Mouse (Mus musculus): ENCODE measurements around the gene Ttc28.

Ttc28 gene

DNA sequence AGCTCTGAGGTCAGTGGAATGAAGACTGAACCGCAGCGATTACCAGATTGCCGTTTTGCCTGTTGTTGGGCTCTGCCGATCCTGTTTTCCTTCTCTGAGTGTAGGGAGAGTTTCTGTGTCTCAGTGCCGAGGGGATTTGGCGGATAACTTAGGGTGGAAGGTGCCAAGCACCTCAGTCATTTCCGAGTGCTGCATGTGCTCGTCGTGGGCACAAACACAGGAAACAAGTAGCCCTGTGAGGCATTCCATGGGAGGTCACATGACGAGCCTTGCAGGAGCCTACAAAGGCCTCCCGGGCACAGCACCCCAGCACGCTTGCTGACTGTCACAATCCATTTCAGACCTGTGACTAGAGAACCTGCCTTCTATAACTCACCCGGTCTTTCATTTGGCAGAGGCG lies 260.0 kb downstream of the Ttc28 start:
- DNase-seq, result no peak

DNA sequence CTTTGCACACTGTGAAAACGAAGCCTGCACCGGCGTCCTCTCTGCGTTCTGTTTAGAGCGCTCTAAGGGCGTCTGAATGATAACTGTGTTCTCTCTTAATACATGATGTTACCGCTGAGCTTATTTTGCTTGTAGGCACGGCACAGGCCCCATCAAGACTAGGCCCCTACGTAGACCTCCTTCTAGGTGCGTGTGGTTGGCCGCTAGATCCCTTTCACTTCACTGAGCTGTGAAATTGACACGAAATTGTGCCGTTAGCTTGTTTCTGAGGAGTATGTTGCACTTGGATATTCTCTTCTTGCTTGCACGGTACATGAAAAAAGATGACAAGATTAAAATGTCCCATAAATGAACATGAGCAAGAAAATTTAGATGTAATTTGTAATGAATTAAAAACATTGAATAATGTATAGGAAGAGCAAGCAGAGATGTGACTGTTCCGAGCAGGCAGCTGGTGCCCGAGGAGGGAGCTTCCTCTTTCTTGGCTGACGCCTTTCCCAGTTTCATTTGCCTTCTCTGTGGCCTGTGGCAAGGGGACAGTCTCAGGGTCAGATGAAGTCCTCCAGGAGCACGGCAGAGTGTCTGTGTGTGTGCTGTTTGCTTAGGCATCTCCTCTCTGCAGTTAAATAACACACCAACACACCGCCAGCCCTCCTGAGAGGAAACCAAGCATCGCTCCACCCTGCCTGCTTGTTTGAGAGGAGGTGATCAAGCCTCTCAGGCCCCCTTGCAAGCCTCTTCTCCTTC lies 261.7 kb downstream of the Ttc28 start:
- peak; percentile 54 for DNase-seq

- no peak for DNase-seq
These were observed 263.2 kb downstream of the Ttc28 start for GRCm38 (mm10) chr5:111142837-111143236.

DNA sequence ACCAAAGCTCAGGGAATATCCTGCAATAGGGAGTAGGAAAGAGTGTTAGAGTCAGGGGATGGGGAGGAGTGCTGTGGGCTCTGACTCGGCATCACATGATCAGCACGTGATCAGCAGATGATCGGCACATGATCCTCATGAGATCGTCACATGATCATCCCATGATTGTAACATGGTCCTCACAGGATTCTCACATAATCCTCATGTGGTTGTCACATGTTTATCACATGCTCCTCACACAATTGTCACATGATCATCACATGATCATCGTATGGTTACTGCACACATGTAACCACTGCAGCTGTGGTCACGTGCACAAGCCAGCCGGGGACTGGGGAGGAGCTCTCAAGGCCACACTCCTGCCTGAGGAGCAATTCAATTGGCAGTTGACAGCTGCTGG lies 264.8 kb downstream of the Ttc28 start:
- no peak for DNase-seq

- DNase-seq, result no peak
These were observed 271.0 kb downstream of the Ttc28 start for GRCm38 (mm10) chr5:111150581-111150980.

DNA sequence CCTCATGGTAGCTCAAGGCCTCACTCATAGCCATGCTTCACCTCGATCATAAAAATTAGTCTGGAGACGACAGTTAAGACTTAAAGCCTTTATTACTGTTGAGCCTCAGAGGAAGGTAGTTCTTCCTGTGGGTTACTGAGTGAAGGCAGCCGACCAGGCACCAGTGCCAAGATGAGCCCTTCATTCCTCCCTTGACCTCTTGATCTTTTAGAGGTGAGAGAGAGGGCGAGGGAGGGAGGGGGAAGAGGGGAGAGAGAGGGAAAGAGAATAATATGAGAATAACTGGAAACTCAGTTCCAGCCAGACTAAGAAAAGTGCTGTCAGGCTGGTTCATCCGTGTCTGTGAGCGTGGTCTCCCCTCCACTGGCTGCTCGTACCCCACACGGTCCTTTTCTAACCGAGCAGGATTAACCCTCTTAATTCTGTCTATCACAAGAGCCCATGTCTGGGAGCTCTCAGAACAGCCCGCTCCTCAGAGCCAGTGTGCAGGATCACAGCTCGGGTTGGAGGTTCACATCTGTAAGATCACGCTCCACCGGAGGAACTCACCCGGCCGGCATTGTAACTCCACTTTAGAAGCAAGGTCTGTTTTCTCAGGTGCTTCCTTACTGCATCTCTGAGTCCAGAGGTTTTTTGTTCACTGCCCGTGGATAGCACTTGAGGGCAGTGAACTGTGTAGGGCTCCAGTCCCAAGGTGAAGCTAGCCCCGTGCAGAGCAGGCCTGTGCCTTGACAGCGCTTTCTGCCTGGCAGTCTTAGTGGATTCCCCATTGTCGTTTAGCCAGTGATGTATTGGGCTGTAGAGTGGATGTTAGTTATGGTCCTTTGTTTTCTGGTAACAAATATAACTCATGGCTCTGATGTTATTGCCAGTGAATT lies 272.5 kb downstream of the Ttc28 start:
- no peak for DNase-seq

- no peak for DNase-seq
These were observed 275.0 kb downstream of the Ttc28 start for GRCm38 (mm10) chr5:111154586-111154985.

DNA sequence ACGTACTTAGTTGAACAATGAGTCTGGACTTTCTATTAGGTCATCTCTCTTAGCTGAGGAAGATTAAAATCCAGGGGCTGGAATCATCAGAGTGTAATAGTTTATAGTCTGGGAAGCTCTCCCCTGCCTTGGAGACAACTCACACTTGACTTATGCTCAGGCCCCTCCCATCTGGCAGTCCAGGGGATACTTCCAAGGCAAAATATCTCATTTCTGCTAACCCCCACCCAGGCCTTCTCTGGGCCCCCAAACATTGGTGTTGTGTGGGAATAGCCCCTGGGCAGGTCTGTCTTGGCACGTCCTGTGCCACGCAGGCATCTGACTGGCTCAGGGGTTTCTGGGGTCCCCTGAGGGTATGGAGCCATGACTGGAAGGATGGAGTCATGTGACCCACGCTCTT lies 275.7 kb downstream of the Ttc28 start:
- no peak for DNase-seq

GRCm38 (mm10) chr5:111155928-111156327 lies 276.3 kb downstream of the Ttc28 start:
- no peak for DNase-seq

DNA sequence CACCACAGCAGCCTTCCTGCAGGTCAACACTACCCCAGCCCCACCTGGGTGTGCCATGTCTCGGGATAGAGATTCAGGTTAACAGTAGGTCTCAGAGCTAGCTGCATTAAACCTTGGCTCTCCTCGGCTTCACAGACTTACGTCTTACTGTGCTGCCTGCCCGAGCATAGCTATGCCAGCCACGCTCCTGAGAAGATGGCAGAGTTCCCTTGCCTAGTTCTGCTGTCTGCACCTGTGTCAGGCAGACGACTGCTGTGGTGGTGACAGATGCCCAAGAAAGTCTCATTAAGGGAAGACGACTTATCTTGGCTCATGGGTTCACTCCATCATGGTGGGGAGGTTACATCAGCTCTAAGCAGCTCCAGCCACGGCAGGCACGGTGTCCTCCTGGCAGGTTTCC lies 278.7 kb downstream of the Ttc28 start:
- no peak for DNase-seq

GRCm38 (mm10) chr5:111159628-111160321 lies 280.2 kb downstream of the Ttc28 start:
- no peak for DNase-seq

DNA sequence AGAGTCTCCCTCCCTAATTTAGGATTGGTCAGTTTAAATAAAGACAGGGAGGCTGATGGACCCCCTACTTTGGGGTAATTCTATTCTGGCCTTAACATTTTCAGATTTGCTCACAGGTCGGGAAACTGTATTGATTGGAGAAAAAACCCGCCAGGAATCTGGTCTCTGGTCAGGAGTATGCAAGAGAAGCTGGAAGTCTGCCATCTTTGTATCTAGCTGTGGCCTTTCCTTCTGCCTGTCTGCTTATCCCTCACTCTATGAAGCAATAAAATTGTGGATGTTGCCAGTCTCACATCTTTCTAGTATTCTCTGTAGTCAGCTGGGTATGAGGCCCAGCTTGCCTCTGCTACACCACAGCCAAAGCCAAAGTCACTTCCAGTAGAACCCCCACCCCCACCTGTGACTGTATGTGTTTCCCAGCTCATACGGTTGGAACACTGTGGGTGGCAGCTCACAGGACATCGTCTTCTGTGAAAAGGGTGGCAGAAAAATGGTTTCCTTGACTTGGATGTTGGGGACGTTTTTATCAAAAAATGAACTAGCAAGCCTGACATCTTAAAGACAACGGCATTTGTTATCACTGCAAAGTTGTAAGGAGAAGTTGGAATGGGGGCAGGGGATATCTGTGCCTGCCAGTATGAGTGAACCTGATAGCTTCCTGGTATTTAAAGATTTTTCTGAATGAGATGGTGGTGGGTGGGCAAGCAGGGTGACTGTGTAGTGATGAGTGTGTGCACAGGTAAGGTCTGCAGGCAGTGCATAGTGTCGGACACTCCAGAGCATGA lies 281.7 kb downstream of the Ttc28 start:
- DNase-seq, result no peak

GRCm38 (mm10) chr5:111162857-111163256 lies 283.3 kb downstream of the Ttc28 start:
- no peak for DNase-seq

DNA sequence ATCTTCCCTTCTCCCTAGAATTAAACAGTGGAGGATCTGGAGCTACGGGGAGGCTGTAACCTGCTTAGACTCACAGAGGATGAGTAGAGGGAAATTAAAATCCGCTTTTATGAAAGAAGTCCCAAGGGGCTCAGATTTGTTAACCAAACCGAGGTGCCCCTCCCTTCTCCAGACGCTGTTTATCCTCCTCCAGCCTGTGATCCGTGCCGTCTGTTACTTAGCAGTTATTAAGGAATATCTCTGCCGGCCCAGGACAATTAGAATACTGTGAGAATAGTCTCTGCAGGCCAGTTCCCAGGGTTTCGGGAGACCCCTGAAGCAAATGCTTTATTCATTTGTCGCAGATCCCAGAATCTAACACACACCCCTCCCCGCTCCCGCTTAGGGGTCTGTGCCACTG lies 283.8 kb downstream of the Ttc28 start:
- no peak for DNase-seq

DNA sequence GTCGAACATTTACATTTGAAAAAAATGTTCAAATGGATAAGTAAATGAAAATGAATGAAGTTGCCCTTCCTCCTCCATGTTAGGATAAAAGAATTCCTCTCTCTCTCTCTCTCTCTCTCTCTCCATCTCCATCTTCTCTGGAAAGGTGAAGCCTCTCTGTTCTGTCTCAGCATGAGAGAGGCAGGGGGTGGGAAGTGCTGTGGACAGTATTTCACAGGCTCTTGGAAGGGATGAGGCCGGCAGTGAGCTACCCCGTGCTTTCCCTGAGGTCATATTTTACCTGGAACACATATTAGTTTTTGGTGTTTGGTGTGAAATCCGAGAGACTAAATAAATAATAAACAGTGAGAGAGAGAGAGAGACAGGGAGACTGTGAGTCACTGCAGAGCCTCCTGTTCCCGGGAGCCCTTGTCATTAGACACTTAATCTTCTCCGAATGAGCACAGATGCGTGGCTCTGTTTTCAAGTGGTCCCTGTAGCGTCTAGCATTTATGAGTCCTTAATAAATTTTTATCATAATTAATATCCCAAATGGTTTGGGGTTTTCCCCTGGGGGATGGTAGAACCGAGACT lies 284.8 kb downstream of the Ttc28 start:
- no peak for DNase-seq

GRCm38 (mm10) chr5:111170383-111170782 lies 290.8 kb downstream of the Ttc28 start:
- no peak for DNase-seq

DNA sequence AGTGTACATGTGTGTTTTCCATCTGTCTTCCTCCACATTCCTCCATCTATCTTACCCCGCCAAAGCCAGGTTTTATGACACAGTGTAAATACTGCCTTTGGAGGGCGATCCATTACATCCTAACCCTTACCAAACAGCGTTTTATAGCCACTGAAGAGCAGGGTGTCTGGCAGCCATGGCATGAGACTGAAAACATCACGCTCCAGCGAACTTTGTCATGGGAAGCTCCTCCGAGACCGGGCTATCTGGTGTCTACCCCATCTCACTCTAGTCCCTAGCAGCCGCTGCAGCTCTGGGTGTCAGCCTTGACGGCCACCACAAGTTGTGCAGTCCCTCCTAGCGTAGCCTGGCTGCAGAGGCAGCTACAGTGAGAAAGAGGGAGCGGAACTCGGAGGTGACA lies 295.8 kb downstream of the Ttc28 start:
- no peak for DNase-seq

GRCm38 (mm10) chr5:111175842-111176241 lies 296.2 kb downstream of the Ttc28 start:
- no peak for DNase-seq

DNA sequence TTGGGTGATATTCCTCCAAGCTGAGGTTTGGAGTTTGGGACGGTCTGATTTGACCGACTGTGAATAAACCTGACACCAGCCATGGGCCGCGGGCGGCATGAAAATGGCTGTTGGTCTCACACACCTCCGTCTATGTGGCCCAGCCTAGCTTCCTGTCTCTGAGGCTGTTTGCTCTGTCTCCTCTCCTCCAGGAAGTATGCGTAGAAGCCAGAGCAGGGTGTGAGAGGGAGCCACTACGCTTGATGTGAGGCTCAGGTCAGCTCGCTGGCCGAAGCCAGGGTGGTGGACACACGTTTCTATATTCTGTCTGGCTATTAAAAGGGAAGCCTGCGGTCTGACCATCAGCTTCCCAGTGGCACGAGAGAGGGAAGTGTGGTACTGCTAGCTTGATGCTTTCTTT lies 296.8 kb downstream of the Ttc28 start:
- DNase-seq, result peak; percentile 62

DNA sequence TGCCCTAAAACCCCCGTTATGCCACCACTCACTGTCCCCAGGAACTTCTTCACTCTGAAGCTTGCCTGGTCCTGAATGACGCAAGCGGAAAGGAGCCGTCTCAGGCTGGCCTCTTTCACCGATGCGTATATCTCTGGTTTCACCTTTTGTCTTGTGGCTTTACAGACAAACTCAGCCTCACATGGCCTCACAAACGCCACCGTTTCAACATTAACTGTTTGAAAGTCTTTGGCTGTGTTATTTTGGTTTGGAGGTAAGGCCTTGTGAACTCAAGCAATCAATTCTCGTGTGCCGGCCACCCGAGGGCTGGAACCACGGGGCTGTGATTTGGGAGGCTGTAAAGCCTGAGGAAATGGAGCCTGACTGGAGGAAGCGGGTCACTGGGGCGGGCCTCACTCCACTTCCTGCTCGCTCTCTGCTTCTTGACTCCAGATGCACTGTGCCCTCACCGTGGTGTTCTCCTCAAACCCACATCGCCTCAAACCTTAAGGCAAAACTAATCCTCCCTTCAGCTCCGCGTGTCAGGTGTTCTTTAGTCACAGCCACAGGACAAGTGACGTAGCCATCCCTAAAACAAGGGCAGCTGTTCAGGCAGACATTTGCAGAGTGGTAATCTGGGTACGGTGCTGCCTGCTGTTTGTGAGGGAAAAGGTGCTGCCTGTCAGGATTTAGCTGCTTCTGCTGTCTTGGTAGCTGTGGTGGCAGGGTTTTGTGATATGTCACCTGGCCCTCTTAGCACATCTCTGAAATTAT lies 298.9 kb downstream of the Ttc28 start:
- DNase-seq, result peak; percentile 35

- peak; percentile 44 for DNase-seq
These were observed 300.0 kb downstream of the Ttc28 start for GRCm38 (mm10) chr5:111179651-111180050.

Measured in layer of hippocampus, adult 9-11 months (tissue).